Mouse (Mus musculus) erythroblast, embryonic 14.5 days (primary cell): ENCODE data around the gene Fam98c. TPM values are rescaled to one million over a fixed set of nuclear protein-coding genes. Genes with fewer than 3 reads are reported as not detected.

ENCODE experiments used
- H3K27me3 ChIP-seq: 2 replicates; pipeline ENCODE4 v1.6.1; 2012; ENCODE audit warnings: inconsistent platforms; ENCODE audit not compliant: control insufficient read depth
- H3K36me3 ChIP-seq: 2 replicates; pipeline ENCODE4 v1.6.1; 2012; ENCODE audit warnings: mild to moderate bottlenecking, inconsistent platforms; ENCODE audit not compliant: control insufficient read depth
- H3K4me1 ChIP-seq: 2 replicates; pipeline ENCODE4 v1.6.1; 2012; ENCODE audit warnings: inconsistent platforms; ENCODE audit not compliant: control insufficient read depth
- H3K4me3 ChIP-seq: replicated peaks from 2 replicates; pipeline ENCODE3; 2012; ENCODE audit warnings: moderate library complexity, mild to moderate bottlenecking, inconsistent platforms
- H3K9me3 ChIP-seq: 2 replicates; pipeline ENCODE4 v1.6.1; 2012; ENCODE audit warnings: low read length, inconsistent platforms, mixed read lengths; ENCODE audit not compliant: control insufficient read depth
- GATA1 ChIP-seq: IDR thresholded peaks from 2 replicates; pipeline ENCODE4 v1.6.1; 2012; ENCODE audit warnings: low read length, inconsistent platforms, mixed read lengths
- TAL1 ChIP-seq: IDR thresholded peaks from 3 replicates; pipeline ENCODE4 v1.6.1; 2012; ENCODE audit warnings: low read length, inconsistent platforms, mixed read lengths
- polyA plus RNA-seq: library from polyadenylated mRNA; stranded (reverse); fragments of >175 nt; gene quantifications from 2 replicates; pipeline ENCODE4 v1.2.3, GENCODE M21; 2012

The Fam98c gene
- polyA plus RNA-seq, 1 experiment = 1.1 TPM

DNA sequence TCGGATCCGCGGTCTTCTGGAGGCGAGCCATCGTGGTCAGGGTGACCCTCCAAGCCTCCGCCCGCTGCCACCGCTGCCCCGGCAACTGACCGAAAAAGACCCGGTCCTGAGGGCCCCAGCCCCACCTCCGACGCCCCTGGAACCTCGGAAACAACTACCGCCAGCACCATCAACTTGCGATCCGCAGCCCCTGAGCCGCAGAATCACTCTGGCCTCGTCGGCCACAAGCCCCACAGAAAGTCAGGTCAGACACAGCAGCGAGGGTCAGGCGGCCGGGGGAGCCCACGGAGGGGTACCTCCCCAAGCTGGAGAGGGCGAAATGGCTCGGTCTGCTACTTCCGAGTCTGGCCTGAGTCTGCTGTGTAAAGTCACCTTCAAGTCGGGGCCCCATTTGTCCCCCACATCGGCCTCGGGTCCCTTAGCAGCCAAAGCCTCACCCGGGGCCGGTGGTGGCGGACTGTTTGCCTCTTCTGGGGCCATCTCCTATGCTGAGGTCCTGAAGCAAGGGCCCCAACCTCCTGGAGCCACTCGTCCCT, 15.6 kb upstream of the Fam98c start:
- TF ChIP-seq TAL1 (no peak), GATA1 (no peak)
- Histone ChIP-seq H3K36me3 (peaks cover 46% of the 10 kb centered on the region), H3K27me3 (peaks cover 71% of the 10 kb centered on the region), H3K4me1 (peaks cover 34% of the 10 kb centered on the region), H3K9me3 (peaks cover 8% of the 10 kb centered on the region; the same call in 1 of the 2 replicates), H3K4me3 (no peak overlapping the region)

DNA sequence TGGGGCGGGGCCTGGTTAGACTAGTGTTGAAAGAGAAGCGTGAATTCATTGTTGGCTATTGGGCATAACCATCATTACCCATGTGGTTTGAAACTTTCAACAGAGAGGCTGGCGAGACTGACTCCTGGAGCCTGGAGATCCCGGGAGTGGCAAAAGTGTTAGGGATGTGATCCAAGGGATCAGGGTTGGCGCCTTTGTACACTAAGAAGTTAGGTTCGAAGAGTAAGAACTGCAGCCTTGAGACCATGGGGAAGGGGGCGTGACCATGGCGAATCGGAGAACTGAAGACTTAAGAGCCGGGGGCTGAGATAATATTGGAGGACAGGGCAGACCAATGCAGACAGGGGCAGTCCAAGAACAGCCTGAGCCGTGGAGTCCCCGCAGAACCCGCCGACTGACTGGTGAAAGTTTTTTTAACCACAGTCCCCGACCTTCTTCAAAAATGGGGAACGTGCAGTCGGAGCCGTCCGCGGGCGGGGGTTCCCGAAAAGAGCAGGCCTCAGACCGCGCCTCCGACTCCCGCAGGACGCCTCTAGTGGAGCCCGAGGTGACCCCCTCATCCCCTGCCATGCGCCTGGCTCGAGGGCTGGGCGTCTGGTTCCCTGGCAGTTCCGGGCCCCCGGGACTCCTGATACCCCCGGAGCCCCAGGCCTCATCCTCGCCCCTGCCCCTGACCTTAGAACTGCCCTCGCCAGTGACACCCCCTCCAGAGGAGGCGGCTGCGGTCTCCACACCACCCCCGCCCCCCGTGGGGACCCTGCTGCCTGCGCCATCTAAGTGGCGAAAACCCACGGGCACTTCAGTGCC, 14.9 kb upstream of the Fam98c start:
- peaks cover 34% of the 10 kb centered on the region for H3K4me1 ChIP-seq
- TF ChIP-seq GATA1 = no peak
- no peak for TF ChIP-seq TAL1
- H3K4me3 ChIP-seq = peak overlapping the region; percentile 52
- peaks cover 8% of the 10 kb centered on the region; the same call in 1 of the 2 replicates for H3K9me3 ChIP-seq
- H3K27me3 ChIP-seq = peaks cover 77% of the 10 kb centered on the region
- peaks cover 39% of the 10 kb centered on the region for H3K36me3 ChIP-seq

DNA sequence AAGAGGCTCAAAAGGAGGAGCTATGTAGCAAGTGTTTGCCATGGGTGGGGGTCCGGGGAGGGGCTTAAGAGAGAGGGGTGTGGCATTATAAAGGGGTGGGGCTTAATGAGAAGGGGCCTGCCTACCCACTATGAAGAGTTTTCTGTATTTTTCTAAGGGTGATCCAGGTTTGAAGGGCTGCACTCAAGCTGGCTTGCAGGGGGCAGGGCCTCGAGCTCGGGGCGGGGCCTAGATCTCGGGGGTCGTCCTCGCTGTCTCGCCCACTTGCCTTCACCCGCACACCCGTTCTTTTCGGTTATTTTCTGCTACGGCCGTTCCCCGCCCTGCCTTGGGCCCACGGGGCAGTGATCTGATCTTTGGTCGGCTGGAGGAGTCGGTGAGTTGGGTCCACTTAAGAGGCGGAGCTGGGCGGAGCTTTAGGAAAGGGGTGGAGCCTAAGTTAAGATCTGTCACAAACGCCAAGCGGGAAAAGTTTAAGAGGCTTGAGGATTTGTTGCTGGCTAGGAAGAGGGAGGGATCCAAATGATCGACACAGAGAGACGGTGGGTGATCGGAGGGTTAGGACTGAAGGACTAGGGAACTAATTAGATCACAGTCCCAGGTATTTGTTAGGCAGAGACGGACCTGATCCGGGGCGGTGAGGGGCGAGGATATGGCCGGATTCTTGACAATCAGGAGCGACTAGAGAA, 14.2 kb upstream of the Fam98c start, which contains the start of the genes Ggn and Spred3:
TSS of gene Ggn (plus strand) at position 145 of the 689 bp plus-strand sequence.
TSS of gene Spred3 (minus strand) at position 346 of the 689 bp plus-strand sequence.
- H3K9me3 ChIP-seq = peaks cover 8% of the 10 kb centered on the region; the same call in 1 of the 2 replicates
- peaks cover 32% of the 10 kb centered on the region for H3K36me3 ChIP-seq
- H3K4me1 ChIP-seq = peaks cover 34% of the 10 kb centered on the region
- peak within 1 kb of the TSS; percentile 52 for H3K4me3 ChIP-seq
- no peak for TF ChIP-seq GATA1
- TF ChIP-seq TAL1 = no peak
- peaks cover 78% of the 10 kb centered on the region for H3K27me3 ChIP-seq

DNA sequence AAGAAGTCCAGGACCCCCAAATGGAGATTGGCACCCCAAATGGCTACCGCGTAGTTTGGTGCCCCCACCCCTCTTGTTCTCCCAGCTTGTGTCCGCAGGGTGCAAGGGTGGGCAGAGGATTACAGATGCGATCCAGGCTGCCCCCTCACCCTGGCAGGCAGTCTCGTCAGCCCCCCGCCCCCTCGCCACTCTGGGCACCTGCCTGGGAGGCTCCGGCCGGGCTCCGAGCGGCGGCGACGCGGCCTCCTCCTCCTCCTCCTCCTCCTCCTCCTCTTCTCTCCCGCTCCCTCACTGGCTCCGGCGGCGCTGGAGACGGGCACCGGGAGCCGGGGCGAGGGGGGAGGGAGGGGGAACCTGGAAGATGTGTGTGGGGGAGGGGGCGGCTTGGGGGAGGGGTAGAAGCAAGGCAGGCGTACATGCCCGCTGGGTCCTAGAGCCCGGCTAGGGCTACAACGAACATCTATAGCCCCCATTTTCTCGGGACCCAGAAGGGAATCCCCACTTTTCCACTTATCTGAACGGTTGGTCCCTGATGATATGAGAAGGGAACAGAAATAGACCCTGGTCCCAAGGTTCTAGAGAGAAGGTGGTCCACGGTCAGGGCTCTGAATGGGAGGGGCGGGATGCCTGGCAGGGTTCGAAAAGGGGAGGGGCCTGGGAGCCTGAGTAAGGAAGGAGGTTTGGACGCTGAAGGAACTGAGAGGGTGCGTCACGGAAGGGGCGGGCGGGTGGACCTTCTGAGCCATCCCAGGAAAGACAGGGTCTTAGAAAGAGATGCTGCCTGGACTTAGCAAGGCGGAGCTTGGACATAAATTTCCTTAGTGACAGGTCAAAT, 13.4 kb upstream of the Fam98c start:
- Histone ChIP-seq H3K36me3 (peaks cover 24% of the 10 kb centered on the region), H3K27me3 (peaks cover 78% of the 10 kb centered on the region), H3K4me3 (peak overlapping the region; percentile 52), H3K9me3 (peaks cover 8% of the 10 kb centered on the region; the same call in 1 of the 2 replicates), H3K4me1 (peaks cover 34% of the 10 kb centered on the region)
- TF ChIP-seq TAL1 (no peak), GATA1 (no peak)

DNA sequence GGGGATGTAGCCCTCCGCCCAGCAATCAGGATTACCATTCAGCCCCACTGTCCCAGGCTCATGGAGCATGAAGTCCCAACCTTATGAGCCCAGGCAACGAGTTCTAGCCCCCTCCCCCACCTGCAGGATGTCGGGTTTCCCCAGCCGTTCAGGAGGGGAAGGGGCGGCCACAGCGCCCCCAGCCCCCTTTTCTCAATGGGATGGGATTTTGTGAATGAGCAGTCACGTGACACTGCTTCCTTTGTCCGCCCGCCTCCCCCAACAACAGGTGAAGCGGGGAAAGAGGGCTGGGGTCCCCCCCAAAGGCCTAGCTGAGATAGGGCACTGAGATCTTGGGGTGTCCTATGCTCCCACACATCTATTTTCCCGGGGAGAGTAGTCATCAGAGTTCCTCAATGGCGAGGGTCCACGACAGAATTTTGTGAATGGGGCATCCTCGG, 12.8 kb upstream of the Fam98c start:
- no peak for TF ChIP-seq GATA1
- no peak for TF ChIP-seq TAL1
- peaks cover 77% of the 10 kb centered on the region for H3K27me3 ChIP-seq
- H3K4me1 ChIP-seq = peaks cover 34% of the 10 kb centered on the region
- H3K36me3 ChIP-seq = peaks cover 18% of the 10 kb centered on the region
- no peak overlapping the region for H3K4me3 ChIP-seq
- H3K9me3 ChIP-seq = peaks cover 8% of the 10 kb centered on the region; the same call in 1 of the 2 replicates

DNA sequence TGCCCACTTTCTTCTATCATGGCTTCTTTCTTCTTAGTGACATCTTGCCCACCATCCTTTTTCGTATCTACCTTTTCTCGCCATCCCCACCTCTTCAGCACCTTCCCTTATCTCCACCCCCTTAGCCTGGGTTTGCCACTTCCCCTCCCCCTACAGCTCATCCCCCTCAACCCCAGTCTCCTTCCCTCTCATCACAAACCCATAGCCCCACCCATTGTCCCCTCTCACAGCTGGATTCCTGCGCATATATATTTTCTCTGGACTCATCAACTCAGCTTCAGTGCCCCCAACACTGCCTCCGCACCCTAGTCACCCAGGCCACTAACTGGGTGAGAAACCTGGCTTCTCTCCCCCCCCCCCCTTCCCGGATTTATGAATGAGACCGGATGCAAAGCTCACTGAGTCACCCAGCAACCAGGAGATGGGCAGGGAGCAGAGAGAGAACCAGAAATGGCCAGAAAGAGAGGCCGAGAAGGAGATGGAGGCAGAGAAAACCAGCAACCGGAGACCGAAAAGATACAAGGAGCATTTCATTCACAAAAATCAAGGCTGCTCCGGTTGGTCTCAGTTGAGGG, 12.2 kb upstream of the Fam98c start:
- Histone ChIP-seq H3K36me3 (peaks cover 12% of the 10 kb centered on the region), H3K27me3 (peaks cover 71% of the 10 kb centered on the region), H3K4me1 (peaks cover 34% of the 10 kb centered on the region), H3K9me3 (peaks cover 8% of the 10 kb centered on the region; the same call in 1 of the 2 replicates), H3K4me3 (no peak overlapping the region)
- no peak for TF ChIP-seq GATA1
- no peak for TF ChIP-seq TAL1

DNA sequence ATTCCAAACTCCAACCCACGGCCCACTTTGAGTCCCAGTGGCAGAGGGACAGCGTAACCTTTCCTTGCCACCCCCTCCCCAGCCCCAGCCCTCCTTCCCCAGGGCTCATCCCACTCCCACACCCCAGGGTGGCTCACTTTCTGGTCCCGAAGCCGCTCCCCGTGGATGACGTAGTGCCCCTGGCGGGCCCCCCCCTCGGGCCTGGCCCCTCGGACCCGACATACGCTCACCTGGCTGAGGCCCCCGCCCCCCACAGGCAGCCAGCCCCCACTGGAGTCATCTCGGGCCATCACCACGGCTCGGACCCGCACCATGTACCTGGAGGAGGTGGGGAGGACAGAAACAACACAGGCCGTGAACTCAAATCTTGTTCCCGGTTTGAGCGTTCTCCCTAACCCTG, 11.6 kb upstream of the Fam98c start:
- peaks cover 37% of the 10 kb centered on the region for H3K4me1 ChIP-seq
- H3K36me3 ChIP-seq = peaks cover 6% of the 10 kb centered on the region
- no peak overlapping the region for H3K4me3 ChIP-seq
- peaks cover 6% of the 10 kb centered on the region; the same call in 1 of the 2 replicates for H3K9me3 ChIP-seq
- H3K27me3 ChIP-seq = peaks cover 65% of the 10 kb centered on the region
- TF ChIP-seq GATA1 (no peak), TAL1 (no peak)

DNA sequence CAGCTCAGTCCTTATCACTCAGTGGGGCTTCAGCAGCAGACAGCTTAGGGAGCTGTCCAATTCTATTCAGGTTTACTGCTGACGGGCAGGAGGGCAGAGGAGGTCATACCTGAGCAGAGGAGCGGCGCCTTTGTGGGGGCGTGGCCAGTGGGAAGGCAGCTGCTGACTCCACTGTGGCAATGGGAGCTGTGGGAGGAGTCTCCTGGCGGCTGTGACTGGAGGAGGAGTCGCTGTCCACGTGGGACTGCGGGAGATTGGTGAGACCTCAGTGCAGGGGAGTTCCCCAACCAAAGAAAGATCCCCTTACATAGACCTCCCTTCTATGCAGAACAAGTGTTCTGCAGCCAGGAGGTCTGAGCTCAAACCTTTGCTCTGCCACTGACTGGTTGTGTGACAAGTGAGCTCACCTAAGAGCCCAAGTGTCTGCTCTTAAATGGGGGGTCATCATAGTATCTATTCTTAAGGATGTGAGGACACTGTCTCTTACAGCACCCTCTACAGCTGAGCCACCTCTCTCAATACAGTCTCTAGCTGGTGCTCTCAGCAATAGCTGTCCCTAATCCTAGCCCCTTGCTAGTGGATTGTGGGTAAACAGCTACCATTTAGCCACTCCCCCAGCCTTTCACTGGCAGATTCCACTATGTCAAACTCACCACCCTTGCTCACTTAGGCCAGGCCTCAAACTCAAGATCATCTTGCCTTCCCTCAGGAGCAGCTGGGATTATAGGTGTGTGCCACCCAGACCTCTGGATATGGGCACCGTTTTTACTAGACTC, 6.9 kb upstream of the Fam98c start:
- no peaks in the 10 kb centered on the region for H3K36me3 ChIP-seq
- H3K4me3 ChIP-seq = no peak overlapping the region
- H3K4me1 ChIP-seq = peaks cover 6% of the 10 kb centered on the region
- H3K27me3 ChIP-seq = peaks cover 39% of the 10 kb centered on the region
- no peaks in the 10 kb centered on the region for H3K9me3 ChIP-seq
- TF ChIP-seq TAL1 = no peak
- no peak for TF ChIP-seq GATA1
